Mouse (Mus musculus) hindbrain, embryonic 10.5 days (tissue): ENCODE measurements around the gene Sft2d1. TPM values are rescaled to one million over a fixed set of nuclear protein-coding genes. Genes with fewer than 3 reads are reported as not detected.

Experiments
- DNase-seq: peaks from one replicate; pipeline ENCODE4 v3.0.0-alpha.2; 2017; ENCODE audit warnings: low spot score
- H3K27ac ChIP-seq: fragments of 300-500 bp; sonication (generic); 2 replicates; pipeline ENCODE4 v1.5.1; 2016; ENCODE audit warnings: mild to moderate bottlenecking, moderate library complexity
- H3K27me3 ChIP-seq: fragments of 300-500 bp; sonication (generic); 2 replicates; pipeline ENCODE4 v1.6.1; 2016; ENCODE audit warnings: mild to moderate bottlenecking; ENCODE audit not compliant: poor library complexity, insufficient read depth, severe bottlenecking
- H3K36me3 ChIP-seq: fragments of 300-500 bp; sonication (generic); 2 replicates; pipeline ENCODE4 v1.6.1; 2016; ENCODE audit warnings: mild to moderate bottlenecking, moderate library complexity
- H3K4me1 ChIP-seq: fragments of 300-500 bp; sonication (generic); replicated peaks from 2 replicates; pipeline ENCODE4 v1.6.1; 2016; ENCODE audit warnings: mild to moderate bottlenecking
- H3K4me3 ChIP-seq: fragments of 300-500 bp; sonication (generic); 2 replicates; pipeline ENCODE4 v1.5.1; 2016; ENCODE audit warnings: mild to moderate bottlenecking, moderate library complexity
- H3K9me3 ChIP-seq: fragments of 300-500 bp; sonication (generic); 2 replicates; pipeline ENCODE4 v1.6.1; 2016; ENCODE audit warnings: mild to moderate bottlenecking, moderate library complexity
- WGBS: fragments of 180-500 bp; shearing (Covaris S2); methylation state at CpG from one replicate; pipeline ENCODE4 v1.1.7; 2016; 5-methylcytosine and 5-hydroxymethylcytosine counted together
- polyA plus RNA-seq: library from polyadenylated mRNA; unstranded; fragments of >200 nt; fragmentation: Nextera tagmentation; extraction: Ambion mirVana; gene quantifications from 2 replicates; pipeline ENCODE4 v1.2.1, GENCODE M21; 2016

Gene Sft2d1
- polyA plus RNA-seq, 1 experiment from 2014 or later = 97.4 TPM

GRCm38 (mm10) chr17:8286987-8287386 lies 23.9 kb upstream of the Sft2d1 start:
- peaks cover 25% of the 10 kb centered on the region for H3K27me3 ChIP-seq
- 87% methylated on average over 4 of the region's 4 CpGs for WGBS
- H3K9me3 ChIP-seq = no peaks in the 10 kb centered on the region
- no peak overlapping the region for H3K4me3 ChIP-seq
- H3K27ac ChIP-seq = no peak overlapping the region
- H3K4me1 ChIP-seq = peaks cover 20% of the 10 kb centered on the region
- DNase-seq = no peak
- H3K36me3 ChIP-seq = no peaks in the 10 kb centered on the region

DNA sequence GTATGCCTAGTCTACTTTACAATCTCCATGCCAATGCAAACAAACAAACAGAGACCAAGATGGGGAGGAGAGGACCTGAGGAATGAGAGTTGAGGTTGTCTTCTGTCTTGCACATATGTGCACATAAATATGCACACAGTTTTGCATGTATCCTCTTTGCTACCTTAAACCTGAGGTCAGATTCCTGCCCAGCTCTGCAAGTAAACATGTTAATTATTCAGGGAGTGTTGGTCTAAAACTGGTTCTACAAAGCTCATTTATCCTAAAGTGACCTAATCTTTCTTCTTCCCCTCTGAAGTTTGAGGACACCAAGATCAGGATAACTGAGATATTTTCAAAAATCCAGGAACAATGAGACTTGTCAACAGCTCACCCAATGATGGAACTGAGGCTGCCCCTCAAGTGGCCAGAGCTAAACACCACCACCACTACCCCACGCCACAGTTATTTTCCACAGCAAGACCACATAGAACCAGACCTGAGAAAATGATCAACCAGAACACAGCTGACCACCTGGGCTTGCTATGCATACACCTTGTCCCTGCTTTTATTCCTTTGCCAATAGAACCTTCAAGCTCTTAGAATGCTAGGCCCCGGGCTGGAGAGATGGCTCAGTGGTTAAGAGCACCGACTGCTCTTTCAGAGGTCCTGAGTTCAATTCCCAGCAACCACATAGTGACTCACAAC lies 20.8 kb upstream of the Sft2d1 start:
- H3K36me3 ChIP-seq = 0 out of 2 replicates have a peak, but pooled peaks cover 3% of the 10 kb centered on the region
- H3K4me3 ChIP-seq = no peak overlapping the region
- 91% methylated on average over 3 of the region's 3 CpGs for WGBS
- H3K27me3 ChIP-seq = peaks cover 12% of the 10 kb centered on the region
- no peak for DNase-seq
- no peaks in the 10 kb centered on the region for H3K9me3 ChIP-seq
- no peak overlapping the region for H3K27ac ChIP-seq
- no peaks in the 10 kb centered on the region for H3K4me1 ChIP-seq

DNA sequence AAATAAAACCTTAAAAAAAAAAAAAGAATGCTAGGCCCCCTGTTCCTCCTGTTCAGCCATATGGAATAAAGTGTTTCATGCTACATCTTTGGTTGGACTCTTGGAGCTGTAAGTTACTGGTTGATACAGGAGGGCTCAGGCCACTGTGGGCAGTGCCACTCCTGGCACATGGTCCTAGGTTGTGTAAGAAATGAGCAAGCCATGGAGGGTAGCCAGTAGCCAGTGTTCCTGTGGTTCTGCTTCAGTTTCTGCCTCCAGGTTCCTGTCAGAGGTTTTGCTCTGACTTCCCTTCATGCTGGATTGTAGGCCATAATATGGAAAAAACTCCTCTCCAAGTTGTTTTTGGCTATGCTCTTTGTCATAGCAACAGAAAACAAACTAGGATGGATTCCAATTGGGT lies 20.2 kb upstream of the Sft2d1 start:
- no peaks in the 10 kb centered on the region for H3K9me3 ChIP-seq
- H3K4me1 ChIP-seq = no peaks in the 10 kb centered on the region
- no peak overlapping the region for H3K4me3 ChIP-seq
- H3K36me3 ChIP-seq = 0 out of 2 replicates have a peak, but pooled peaks cover 3% of the 10 kb centered on the region
- H3K27me3 ChIP-seq = peaks cover 6% of the 10 kb centered on the region
- no peak for DNase-seq
- H3K27ac ChIP-seq = no peak overlapping the region

DNA sequence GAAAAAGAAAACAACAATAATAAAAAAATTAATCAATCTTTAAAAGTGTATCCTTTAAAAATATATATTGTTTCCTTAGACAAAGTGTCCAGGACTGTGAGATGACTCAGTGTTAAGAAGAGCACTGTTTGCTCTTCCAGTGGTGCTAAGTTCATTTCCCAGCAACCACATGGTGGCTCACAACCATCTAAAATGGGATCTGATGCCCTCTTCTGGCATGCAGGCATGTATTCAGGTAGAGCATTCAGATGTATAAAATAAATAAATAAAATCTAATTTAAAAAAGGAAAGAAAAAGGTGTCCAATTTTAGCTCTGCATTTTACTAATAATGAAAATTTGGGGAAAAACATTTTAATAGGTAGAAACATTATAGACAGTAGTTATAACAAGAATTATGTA lies 15.1 kb upstream of the Sft2d1 start:
- Histone ChIP-seq H3K36me3 (0 out of 2 replicates have a peak, but pooled peaks cover 5% of the 10 kb centered on the region), H3K4me1 (no peaks in the 10 kb centered on the region), H3K9me3 (no peaks in the 10 kb centered on the region)

DNA sequence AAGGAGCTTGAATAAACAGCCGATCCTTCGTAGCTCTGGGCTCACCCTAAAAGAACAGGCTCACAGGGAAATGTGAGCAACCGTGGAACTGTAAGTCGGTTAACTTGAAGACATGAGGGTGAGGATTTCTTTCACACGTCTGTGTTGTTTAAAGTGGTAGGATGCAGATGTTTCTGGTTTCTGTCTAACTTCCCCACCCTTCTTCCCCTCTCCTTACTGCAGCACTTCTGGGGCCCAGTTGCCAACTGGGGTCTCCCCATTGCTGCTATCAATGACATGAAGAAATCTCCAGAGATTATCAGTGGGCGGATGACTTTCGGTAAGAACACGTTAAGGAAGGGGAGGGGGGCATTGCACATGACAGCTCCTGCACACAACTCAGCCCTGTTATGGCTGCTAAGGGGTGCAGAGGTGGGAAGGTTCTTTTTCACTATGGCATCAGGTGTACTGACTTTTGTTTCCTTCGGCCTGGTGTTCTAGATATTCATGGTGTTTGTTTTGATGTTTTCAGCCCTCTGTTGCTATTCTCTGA lies 14.5 kb upstream of the Sft2d1 start:
- Histone ChIP-seq H3K4me3 (no peak overlapping the region), H3K27me3 (no peaks in the 10 kb centered on the region), H3K9me3 (no peaks in the 10 kb centered on the region), H3K36me3 (0 out of 2 replicates have a peak, but pooled peaks cover 5% of the 10 kb centered on the region), H3K4me1 (no peaks in the 10 kb centered on the region), H3K27ac (no peak overlapping the region)
- WGBS = 90% methylated on average over 9 of the region's 9 CpGs
- DNase-seq = no peak

More for the DNA sequence above, 15.1 kb upstream of the Sft2d1 start:
- Histone ChIP-seq H3K27ac (no peak overlapping the region), H3K27me3 (no peaks in the 10 kb centered on the region), H3K4me3 (no peak overlapping the region)
- no peak for DNase-seq

GRCm38 (mm10) chr17:8297746-8298145 lies 13.2 kb upstream of the Sft2d1 start:
- Histone ChIP-seq H3K4me1 (no peaks in the 10 kb centered on the region), H3K36me3 (0 out of 2 replicates have a peak, but pooled peaks cover 5% of the 10 kb centered on the region), H3K4me3 (no peak overlapping the region), H3K27ac (no peak overlapping the region), H3K9me3 (no peaks in the 10 kb centered on the region), H3K27me3 (no peaks in the 10 kb centered on the region)
- DNase-seq = no peak
- 83% methylated on average over 5 of the region's 5 CpGs for WGBS

- no peak for DNase-seq
- Histone ChIP-seq H3K27me3 (no peaks in the 10 kb centered on the region), H3K4me3 (no peak overlapping the region), H3K9me3 (no peaks in the 10 kb centered on the region), H3K36me3 (0 out of 2 replicates have a peak, but pooled peaks cover 5% of the 10 kb centered on the region), H3K4me1 (no peaks in the 10 kb centered on the region), H3K27ac (no peak overlapping the region)
- WGBS = 86% methylated on average over 2 of the region's 2 CpGs
Observed at GRCm38 (mm10) chr17:8298281-8298680, 12.6 kb upstream of the Sft2d1 start.

GRCm38 (mm10) chr17:8299524-8299923 lies 11.4 kb upstream of the Sft2d1 start:
- Histone ChIP-seq H3K27me3 (no peaks in the 10 kb centered on the region), H3K27ac (no peak overlapping the region), H3K36me3 (0 out of 2 replicates have a peak, but pooled peaks cover 2% of the 10 kb centered on the region), H3K9me3 (no peaks in the 10 kb centered on the region), H3K4me1 (no peaks in the 10 kb centered on the region), H3K4me3 (no peak overlapping the region)
- no peak for DNase-seq

GRCm38 (mm10) chr17:8301515-8301914 lies 9.4 kb upstream of the Sft2d1 start:
- WGBS = 77% methylated on average over 4 of the region's 4 CpGs
- no peak for DNase-seq
- H3K4me3 ChIP-seq = no peak overlapping the region
- no peaks in the 10 kb centered on the region for H3K27me3 ChIP-seq
- H3K4me1 ChIP-seq = no peaks in the 10 kb centered on the region
- H3K9me3 ChIP-seq = no peaks in the 10 kb centered on the region
- no peak overlapping the region for H3K27ac ChIP-seq
- 0 out of 2 replicates have a peak, but pooled peaks cover 2% of the 10 kb centered on the region for H3K36me3 ChIP-seq

GRCm38 (mm10) chr17:8302772-8303438 lies 8.0 kb upstream of the Sft2d1 start:
- Histone ChIP-seq H3K4me1 (no peaks in the 10 kb centered on the region), H3K36me3 (no peaks in the 10 kb centered on the region), H3K27me3 (no peaks in the 10 kb centered on the region), H3K4me3 (no peak overlapping the region), H3K27ac (no peak overlapping the region), H3K9me3 (no peaks in the 10 kb centered on the region)
- no peak for DNase-seq
- 76% methylated on average over 7 of the region's 7 CpGs for WGBS

DNA sequence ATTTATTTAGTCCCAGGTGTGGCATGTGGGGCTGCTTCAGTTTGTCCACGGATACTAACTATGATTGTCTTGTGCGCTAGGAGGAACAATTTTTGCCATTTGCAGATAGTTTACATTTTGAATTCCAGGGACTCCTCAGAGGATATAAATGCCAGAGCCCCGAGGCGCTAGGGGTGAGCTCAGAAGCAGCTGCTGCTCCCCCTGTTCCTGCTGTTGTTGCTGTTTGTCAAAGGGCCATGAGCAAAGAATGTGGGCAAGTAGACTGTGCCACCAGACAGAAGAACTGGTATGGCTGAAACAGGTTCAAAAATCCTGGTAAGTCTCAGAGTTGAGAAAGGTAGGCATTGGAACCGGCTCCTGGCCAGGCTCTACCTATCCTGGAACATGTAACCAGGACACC lies 7.2 kb upstream of the Sft2d1 start:
- Histone ChIP-seq H3K4me1 (no peaks in the 10 kb centered on the region), H3K4me3 (no peak overlapping the region), H3K9me3 (no peaks in the 10 kb centered on the region), H3K27me3 (no peaks in the 10 kb centered on the region), H3K36me3 (no peaks in the 10 kb centered on the region), H3K27ac (no peak overlapping the region)
- whole genome bisulfite sequencing = 71% methylated on average over 5 of the region's 5 CpGs
- DNase-seq = no peak

DNA sequence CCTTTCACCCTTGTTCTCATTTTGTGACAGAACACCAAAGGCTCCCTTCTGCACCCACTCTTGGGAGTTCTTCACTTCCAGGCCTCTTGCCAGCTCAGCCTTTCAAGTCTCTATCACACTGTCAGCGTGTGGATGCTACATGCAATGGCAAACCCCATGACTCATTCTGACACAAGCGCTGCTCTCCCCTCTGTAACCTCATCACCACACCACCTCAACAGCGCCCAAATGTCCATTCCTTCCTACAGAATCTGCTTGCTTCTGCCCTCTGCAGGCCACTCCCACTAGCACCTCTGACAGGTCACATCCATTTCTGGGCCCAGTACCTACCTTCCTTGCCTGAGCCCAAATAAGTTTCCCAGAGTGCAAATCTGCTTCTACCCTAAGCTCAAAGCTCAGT lies 5.1 kb upstream of the Sft2d1 start:
- H3K9me3 ChIP-seq = no peaks in the 10 kb centered on the region
- H3K27me3 ChIP-seq = no peaks in the 10 kb centered on the region
- no peaks in the 10 kb centered on the region for H3K36me3 ChIP-seq
- no peak for DNase-seq
- peaks cover 6% of the 10 kb centered on the region; the same call in 1 of the 2 replicates for H3K4me1 ChIP-seq
- no peak overlapping the region for H3K27ac ChIP-seq
- no peak overlapping the region for H3K4me3 ChIP-seq
- 26% methylated on average over 3 of the region's 3 CpGs for WGBS

- H3K27ac ChIP-seq = no peak overlapping the region
- no peaks in the 10 kb centered on the region for H3K27me3 ChIP-seq
- WGBS = 57% methylated on average over 3 of the region's 3 CpGs
- DNase-seq = no peak
- no peaks in the 10 kb centered on the region for H3K9me3 ChIP-seq
- peaks cover 25% of the 10 kb centered on the region for H3K4me1 ChIP-seq
- H3K36me3 ChIP-seq = no peaks in the 10 kb centered on the region
- peak overlapping the region; percentile 85 for H3K4me3 ChIP-seq
Observed at GRCm38 (mm10) chr17:8311751-8312150, 849 bp downstream of the Sft2d1 start.
